Mouse (Mus musculus): ENCODE measurements around the gene Bpifa1.

DNA sequence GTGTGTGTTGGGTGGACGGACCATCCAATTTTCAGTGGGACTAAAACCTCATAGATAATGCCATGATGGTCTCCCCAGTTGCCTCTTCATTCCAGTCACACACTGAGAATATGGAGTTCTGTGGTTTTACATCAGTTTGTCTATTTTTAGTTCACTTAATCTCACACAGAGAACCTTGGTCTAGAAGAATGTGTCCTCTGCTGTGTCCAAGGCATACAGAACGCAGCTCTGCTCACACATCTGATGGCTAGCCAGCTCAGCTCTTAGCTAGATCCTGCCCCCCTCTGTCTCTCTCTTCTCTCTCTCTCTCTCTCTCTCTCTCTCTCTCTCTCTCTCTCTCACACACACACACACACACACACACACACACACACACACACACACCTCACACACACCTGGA, 49.5 kb downstream of the Bpifa1 start:
- TF ChIP-seq CTCF (IDR thresholded peaks at IDR 0.05; ENCODE audit: borderline replicate concordance, insufficient read depth, low read length) = no peak
- TF ChIP-seq POLR2A (IDR thresholded peaks at IDR 0.05; ENCODE audit: low read depth, low read length) = no peak
